Mouse (Mus musculus) heart, adult 2 months (tissue): Measurements from ENCODE around the gene Alox15.
"Not testable (repeated sequence)": the region's sequence is repeated elsewhere in the genome, so short reads cannot be mapped to it uniquely, and the experiment has no call there.

Source experiments
- CTCF ChIP-seq: fragments of 200-600 bp; IDR thresholded peaks from 2 replicates; pipeline ENCODE4 v1.8.1; 2022; ENCODE audit warnings: antibody characterized with exemption, mild to moderate bottlenecking, moderate library complexity
- EP300 ChIP-seq: fragments of 200-500 bp; IDR thresholded peaks from 2 replicates; pipeline ENCODE4 v1.6.1; 2011; ENCODE audit warnings: low read depth, low read length, control low read depth; ENCODE audit not compliant: insufficient read depth
- POLR2A ChIP-seq: fragments of 200-500 bp; IDR thresholded peaks from 2 replicates; pipeline ENCODE4 v1.6.1; 2011; ENCODE audit warnings: mild to moderate bottlenecking, low read depth, low read length, control low read depth; ENCODE audit not compliant: insufficient read depth

GRCm38 (mm10) chr11:70367701-70368100 is 15.9 kb upstream of the Alox15 start:
- not testable (repeated sequence) for TF ChIP-seq POLR2A, CTCF, EP300
